Mouse (Mus musculus) small intestine, adult 2 months (tissue): ENCODE results near the gene Ablim2.

Experiments
- CTCF ChIP-seq: fragments of 200-500 bp; IDR thresholded peaks from 2 replicates; pipeline ENCODE4 v1.5.1; 2012; ENCODE audit warnings: low read depth, mild to moderate bottlenecking, control low read depth, inconsistent platforms, low read length, moderate library complexity, mixed read lengths; ENCODE audit not compliant: insufficient replicate concordance, insufficient read length; ENCODE audit errors: extremely low read depth
- POLR2A ChIP-seq: fragments of 200-500 bp; IDR thresholded peaks from 2 replicates; pipeline ENCODE4 v1.6.1; 2012; ENCODE audit warnings: low read depth, mild to moderate bottlenecking, control low read depth, inconsistent platforms, low read length, moderate library complexity

- TF ChIP-seq POLR2A: no peak
- no peak for TF ChIP-seq CTCF
Observed at GRCm38 (mm10) chr5:35750026-35750425, 7.7 kb upstream of the Ablim2 start.
